Mouse (Mus musculus) forebrain, postnatal 0 days (tissue): ENCODE data around the gene Phf12. TPM values are rescaled to one million over a fixed set of nuclear protein-coding genes. Genes with fewer than 3 reads are reported as not detected.
A peak's percentile ranks its signal among the peaks of the same experiment; 100 is the strongest.

ENCODE experiments used
- ATAC-seq: fragments of 200-750 bp; cut with Nextera tagmentation; 2 replicates; pipeline ENCODE4 v1.8.0; 2017; ENCODE audit warnings: mild to moderate bottlenecking, moderate library complexity
- DNase-seq: peaks from one replicate; pipeline ENCODE4 v3.0.0-alpha.2; 2015
- H3K27ac ChIP-seq: fragments of 300-500 bp; sonication (generic); 2 replicates; pipeline ENCODE4 v1.5.1; 2014; ENCODE audit warnings: low read depth, mild to moderate bottlenecking, antibody characterized with exemption, low read length, moderate library complexity, mixed read lengths
- H3K27me3 ChIP-seq: fragments of 300-500 bp; sonication (generic); 2 replicates; pipeline ENCODE4 v1.6.1; 2014; ENCODE audit warnings: mild to moderate bottlenecking, low read length, mixed read lengths; ENCODE audit not compliant: insufficient read depth
- H3K36me3 ChIP-seq: fragments of 300-500 bp; sonication (generic); 2 replicates; pipeline ENCODE4 v1.6.1; 2014; ENCODE audit warnings: mild to moderate bottlenecking, moderate library complexity; ENCODE audit not compliant: insufficient read depth
- H3K4me1 ChIP-seq: fragments of 300-500 bp; sonication (generic); 2 replicates; pipeline ENCODE4 v1.6.1; 2014; ENCODE audit warnings: antibody characterized with exemption; ENCODE audit not compliant: insufficient read depth
- H3K4me2 ChIP-seq: fragments of 300-500 bp; sonication (generic); 2 replicates; pipeline ENCODE4 v1.6.1; 2014; ENCODE audit warnings: low read depth, mild to moderate bottlenecking, moderate library complexity
- H3K4me3 ChIP-seq: fragments of 300-500 bp; sonication (generic); 2 replicates; pipeline ENCODE4 v1.5.1; 2014; ENCODE audit warnings: low read depth, low read length, mixed read lengths
- H3K9ac ChIP-seq: fragments of 300-500 bp; sonication (generic); 2 replicates; pipeline ENCODE4 v1.6.1; 2014; ENCODE audit warnings: mild to moderate bottlenecking
- H3K9me3 ChIP-seq: fragments of 300-500 bp; sonication (generic); 2 replicates; pipeline ENCODE4 v1.6.1; 2016; ENCODE audit warnings: low read length
- CTCF ChIP-seq: sonication (generic); IDR thresholded peaks from 2 replicates; pipeline ENCODE4 v1.5.1; 2016; ENCODE audit warnings: antibody characterized with exemption, control low read depth, low read depth
- WGBS: fragments of 180-500 bp; shearing (Covaris S2); extraction: QIAGEN DNeasy Blood & Tissue Kit; methylation state at CpG from one replicate; pipeline ENCODE4 v1.1.7; 2014; 5-methylcytosine and 5-hydroxymethylcytosine counted together
- polyA plus RNA-seq: library from polyadenylated mRNA; unstranded; fragments of >200 nt; fragmentation: Nextera tagmentation; extraction: Ambion mirVana; gene quantifications from 2 replicates; pipeline ENCODE4 v1.2.1, GENCODE M21; 2015
- total RNA-seq: library from RNA; depleted of rRNA; stranded (reverse); fragments of >200 nt; gene quantifications from 2 replicates; pipeline ENCODE4 v1.2.3, GENCODE M21; 2014; rRNA removed

Phf12 gene
- total RNA-seq (35.9 and 49.3 TPM in 2 replicates), polyA plus RNA-seq (6.2 and 9.1 TPM in 2 replicates)

GRCm38 (mm10) chr11:77982441-77982905 is at the start of gene Phf12:
Gene Phf12, plus strand, starts transcription at chr11:77982754.
- no peaks in the 10 kb centered on the region for H3K9me3 ChIP-seq
- ATAC-seq (peak; percentile 89), DNase-seq (peak; percentile 100)
- H3K27ac ChIP-seq, result peak within 1 kb of the TSS; percentile 98
- peak within 1 kb of the TSS; percentile 95 for H3K9ac ChIP-seq
- peak within 1 kb of the TSS; percentile 99 for H3K4me3 ChIP-seq
- no peak for TF ChIP-seq CTCF
- 2% methylated on average over 54 of the region's 62 CpGs for WGBS
- H3K27me3 ChIP-seq, result no peaks in the 10 kb centered on the region
- peaks cover 11% of the 10 kb centered on the region for H3K36me3 ChIP-seq
- peaks cover 9% of the 10 kb centered on the region; the same call in 1 of the 2 replicates for H3K4me1 ChIP-seq
- H3K4me2 ChIP-seq, result peak within 1 kb of the TSS; percentile 84

- no peaks in the 10 kb centered on the region for H3K9me3 ChIP-seq
- DNase-seq, result peak; percentile 69
- peak overlapping the region; percentile 70 for H3K4me2 ChIP-seq
- ATAC-seq, result peak; percentile 32; the same call in 1 of the 2 replicates
- H3K9ac ChIP-seq, result peak overlapping the region; percentile 97
- no peaks in the 10 kb centered on the region for H3K27me3 ChIP-seq
- peak overlapping the region; percentile 96 for H3K27ac ChIP-seq
- WGBS, result 5% methylated on average over 4 of the region's 4 CpGs
- H3K36me3 ChIP-seq, result no peaks in the 10 kb centered on the region
- H3K4me1 ChIP-seq, result peaks cover 39% of the 10 kb centered on the region
- H3K4me3 ChIP-seq, result peak overlapping the region; percentile 94
- TF ChIP-seq CTCF, result no peak
Observed at GRCm38 (mm10) chr11:77934111-77934521, 48.4 kb upstream of the Phf12 start.

- H3K4me2 ChIP-seq, result peak overlapping the region; percentile 70
- peaks cover 39% of the 10 kb centered on the region for H3K4me1 ChIP-seq
- H3K9me3 ChIP-seq, result no peaks in the 10 kb centered on the region
- DNase-seq (no peak), ATAC-seq (no peak)
- H3K27me3 ChIP-seq, result no peaks in the 10 kb centered on the region
- peak overlapping the region; percentile 94 for H3K4me3 ChIP-seq
- 33% methylated on average over 5 of the region's 5 CpGs for WGBS
- H3K9ac ChIP-seq, result peak overlapping the region; percentile 97
- H3K27ac ChIP-seq, result peak overlapping the region; percentile 96
- TF ChIP-seq CTCF, result no peak
- H3K36me3 ChIP-seq, result no peaks in the 10 kb centered on the region
Observed at GRCm38 (mm10) chr11:77934568-77935311, 47.8 kb upstream of the Phf12 start.

GRCm38 (mm10) chr11:77936846-77937245 is 45.7 kb upstream of the Phf12 start:
- WGBS, result 14% methylated on average over 8 of the region's 8 CpGs

GRCm38 (mm10) chr11:77937649-77938410 is 44.7 kb upstream of the Phf12 start:
- H3K27me3 ChIP-seq, result no peaks in the 10 kb centered on the region
- TF ChIP-seq CTCF, result no peak
- H3K4me3 ChIP-seq, result no peak overlapping the region
- DNase-seq (no peak), ATAC-seq (no peak)
- 3% methylated on average over 4 of the region's 4 CpGs for WGBS
- H3K27ac ChIP-seq, result no peak overlapping the region
- H3K4me1 ChIP-seq, result peaks cover 33% of the 10 kb centered on the region
- no peak overlapping the region for H3K9ac ChIP-seq
- no peaks in the 10 kb centered on the region for H3K9me3 ChIP-seq
- H3K36me3 ChIP-seq, result no peaks in the 10 kb centered on the region
- H3K4me2 ChIP-seq, result no peak overlapping the region

More at GRCm38 (mm10) chr11:77936846-77937245, 45.7 kb upstream of the Phf12 start:
- Histone ChIP-seq H3K4me3 (no peak overlapping the region), H3K27me3 (no peaks in the 10 kb centered on the region), H3K36me3 (no peaks in the 10 kb centered on the region), H3K9ac (peak overlapping the region; percentile 25; the same call in 1 of the 2 replicates), H3K9me3 (no peaks in the 10 kb centered on the region), H3K4me1 (peaks cover 33% of the 10 kb centered on the region), H3K4me2 (peak overlapping the region; percentile 70), H3K27ac (peak overlapping the region; percentile 24; the same call in 1 of the 2 replicates)
- TF ChIP-seq CTCF, result no peak
- no peak for DNase-seq
- ATAC-seq, result no peak

GRCm38 (mm10) chr11:77942230-77942629 is 40.3 kb upstream of the Phf12 start:
- Histone ChIP-seq H3K9ac (peak overlapping the region; percentile 14; the same call in 1 of the 2 replicates), H3K36me3 (0 out of 2 replicates have a peak, but pooled peaks cover 5% of the 10 kb centered on the region), H3K4me2 (no peak overlapping the region), H3K4me1 (peaks cover 5% of the 10 kb centered on the region; the same call in 1 of the 2 replicates), H3K27me3 (no peaks in the 10 kb centered on the region), H3K9me3 (no peaks in the 10 kb centered on the region), H3K27ac (peak overlapping the region; percentile 62; the same call in 1 of the 2 replicates), H3K4me3 (no peak overlapping the region)
- no peak for DNase-seq
- no peak for TF ChIP-seq CTCF
- WGBS, result 38% methylated on average over 5 of the region's 5 CpGs
- ATAC-seq, result no peak
